Mouse (Mus musculus): Measurements from ENCODE around the gene Pigo. TPM values are rescaled to one million over a fixed set of nuclear protein-coding genes. Genes with fewer than 3 reads are reported as not detected.

Pigo gene
- polyA plus RNA-seq, 1 experiment from 2014 or later = 22.5 TPM

- DNase-seq (ENCODE audit: low spot score) = no peak
- H3K4me3 ChIP-seq (ENCODE audit: low read depth, low read length) = no peak overlapping the region
- H3K9me3 ChIP-seq (ENCODE audit: control insufficient read depth, low read length) = no peaks in the 10 kb centered on the region
- H3K27ac ChIP-seq (ENCODE audit: low read depth, low read length) = no peak overlapping the region
- WGBS = 79% methylated on average over 4 of the region's 4 CpGs
- H3K4me2 ChIP-seq = no peak overlapping the region
- H3K4me1 ChIP-seq (replicated peaks; ENCODE audit: control insufficient read depth, insufficient read depth, low read length) = no peaks in the 10 kb centered on the region
- no peaks in the 10 kb centered on the region; the same call in 1 of the 2 replicates for H3K36me3 ChIP-seq (ENCODE audit: control insufficient read depth, insufficient read depth, low read length)
- H3K9ac ChIP-seq (ENCODE audit: low read depth, low read length) = no peak overlapping the region
- no peak for ATAC-seq (replicated peaks; ENCODE audit: low FRiP score)
- H3K27me3 ChIP-seq (replicated peaks; ENCODE audit: control insufficient read depth, insufficient read depth, low read length) = no peaks in the 10 kb centered on the region
Measured at GRCm38 (mm10) chr4:42972952-42973351, 52.7 kb downstream of the Pigo start.

- no peak within 1 kb of the TSS for H3K4me3 ChIP-seq (ENCODE audit: low read depth, low read length)
- H3K9me3 ChIP-seq (ENCODE audit: control insufficient read depth, low read length) = no peaks in the 10 kb centered on the region
- ATAC-seq (replicated peaks; ENCODE audit: low FRiP score) (no peak), DNase-seq (ENCODE audit: low spot score) (no peak)
- H3K27me3 ChIP-seq (replicated peaks; ENCODE audit: control insufficient read depth, insufficient read depth, low read length) = peaks cover 3% of the 10 kb centered on the region; the same call in 1 of the 2 replicates
- no peaks in the 10 kb centered on the region for H3K36me3 ChIP-seq (ENCODE audit: control insufficient read depth, insufficient read depth, low read length)
- H3K9ac ChIP-seq (ENCODE audit: low read depth, low read length) = no peak within 1 kb of the TSS
- no peak within 1 kb of the TSS for H3K27ac ChIP-seq (ENCODE audit: low read depth, low read length)
- no peak within 1 kb of the TSS for H3K4me2 ChIP-seq
- 77% methylated on average over 4 of the region's 4 CpGs for WGBS
- no peaks in the 10 kb centered on the region for H3K4me1 ChIP-seq (replicated peaks; ENCODE audit: control insufficient read depth, insufficient read depth, low read length)
Measured at GRCm38 (mm10) chr4:42969304-42969703, 56.3 kb downstream of the Pigo start, which contains the start of gene 1700022I11Rik. TSS of gene 1700022I11Rik (plus strand) at chr4:42969604.

Other genes starting within 250 kb of the Pigo start
- 0.22 and 0.29 TPM in 2 replicates for gene Fam205a1, start 171.9 kb downstream of the Pigo start, polyA plus RNA-seq (2014; fragmentation: Nextera tagmentation; extraction: Ambion mirVana)
- 0.11 and 0.18 TPM in 2 replicates for gene Gm12394, start 169.0 kb downstream of the Pigo start, polyA plus RNA-seq (2014; fragmentation: Nextera tagmentation; extraction: Ambion mirVana)
- gene Fam205c, start 151.6 kb downstream of the Pigo start, polyA plus RNA-seq (2014; fragmentation: Nextera tagmentation; extraction: Ambion mirVana) = 0.71 and 0.75 TPM in 2 replicates
- 0.38 and 0.42 TPM in 2 replicates for gene Phf24, start 109.2 kb downstream of the Pigo start, polyA plus RNA-seq (2014; fragmentation: Nextera tagmentation; extraction: Ambion mirVana)
- gene Dnajb5, start 76.0 kb downstream of the Pigo start, polyA plus RNA-seq (2014; fragmentation: Nextera tagmentation; extraction: Ambion mirVana) = 2.0 and 3.0 TPM in 2 replicates
- 0.41 and 0.53 TPM in 2 replicates for gene 1700022I11Rik, start 56.2 kb downstream of the Pigo start, polyA plus RNA-seq (2014; fragmentation: Nextera tagmentation; extraction: Ambion mirVana)
- 452 and 513 TPM in 2 replicates for gene Vcp, start 25.3 kb downstream of the Pigo start, polyA plus RNA-seq (2014; fragmentation: Nextera tagmentation; extraction: Ambion mirVana)
- 18.2 and 18.6 TPM in 2 replicates for gene Fancg, start 15.3 kb downstream of the Pigo start, polyA plus RNA-seq (2014; fragmentation: Nextera tagmentation; extraction: Ambion mirVana)
- 409 and 425 TPM in 2 replicates for gene Stoml2, start 5.9 kb upstream of the Pigo start, polyA plus RNA-seq (2014; fragmentation: Nextera tagmentation; extraction: Ambion mirVana)
- gene Fam214b, start 20.4 kb upstream of the Pigo start, polyA plus RNA-seq (2014; fragmentation: Nextera tagmentation; extraction: Ambion mirVana) = 6.0 and 7.4 TPM in 2 replicates
- 2.0 and 2.4 TPM in 2 replicates for gene Unc13b, start 33.1 kb upstream of the Pigo start, polyA plus RNA-seq (2014; fragmentation: Nextera tagmentation; extraction: Ambion mirVana)
- 0.25 and 0.29 TPM in 2 replicates for gene Atp8b5, start 241.3 kb upstream of the Pigo start, polyA plus RNA-seq (2014; fragmentation: Nextera tagmentation; extraction: Ambion mirVana)

Measured in liver, embryonic 11.5 days (tissue).